Mouse (Mus musculus) layer of hippocampus, postnatal 36 days (tissue): ENCODE measurements around the gene Kras. TPM values are rescaled to one million over a fixed set of nuclear protein-coding genes. Genes with fewer than 3 reads are reported as not detected.
A peak's percentile ranks its signal among the peaks of the same experiment; 100 is the strongest.

Experiments
- DNase-seq, 2 experiments: peaks; one replicate each; pipeline ENCODE4 v3.0.0; 2022
- total RNA-seq, 2 experiments: library from RNA; stranded (reverse); gene quantifications; 2 replicates each; pipeline ENCODE4 v1.2.3; 2021

Gene Kras
- total RNA-seq, 2 experiments from 2014 or later = 74.0 to 74.2 TPM

DNA sequence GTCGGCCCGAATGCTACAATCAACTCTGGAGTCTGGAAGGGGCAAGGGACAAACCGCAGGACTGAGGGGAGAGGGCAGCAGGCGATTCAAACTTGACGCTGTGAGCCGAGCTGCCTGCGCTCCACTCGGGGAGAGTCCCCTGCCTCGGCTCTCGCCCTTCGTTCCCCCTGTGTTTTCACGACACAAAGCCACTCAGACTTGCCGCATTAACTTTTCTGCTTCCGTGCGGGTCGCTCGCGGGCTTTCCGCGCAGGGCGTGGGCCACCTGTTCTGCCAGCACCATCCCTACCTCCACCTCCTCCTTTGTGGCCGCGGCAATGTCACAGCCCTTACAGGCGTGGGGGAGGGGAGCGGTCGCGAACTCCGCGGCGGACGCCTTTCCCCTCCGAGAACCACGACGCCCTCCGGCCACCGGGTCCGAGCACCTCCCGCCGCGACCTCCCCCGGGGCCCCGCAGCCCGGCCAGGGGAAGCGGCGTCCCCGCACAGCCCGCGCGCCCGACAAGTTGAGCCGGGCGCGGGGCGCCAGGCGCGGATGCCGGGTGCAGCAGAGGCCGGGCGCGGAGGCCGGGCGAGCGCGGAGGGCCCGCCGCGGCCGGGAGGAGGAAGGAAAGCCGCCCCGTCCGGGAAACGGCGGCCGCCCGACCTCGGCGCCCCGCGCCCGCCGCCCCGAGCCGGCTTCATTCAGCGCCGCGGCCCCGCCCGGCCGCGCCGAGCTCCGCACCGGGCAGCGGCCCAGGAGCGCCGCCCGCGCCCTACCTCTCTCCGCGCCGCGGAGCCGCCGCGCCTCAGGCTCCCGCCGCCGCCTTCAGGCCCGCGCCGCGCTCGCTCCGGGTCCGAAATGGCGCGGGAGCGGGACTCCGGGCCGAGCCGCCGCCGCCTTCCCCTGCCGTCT, 501 bp downstream of the Kras start:
- peak; percentile 46 to 50 for DNase-seq

DNA sequence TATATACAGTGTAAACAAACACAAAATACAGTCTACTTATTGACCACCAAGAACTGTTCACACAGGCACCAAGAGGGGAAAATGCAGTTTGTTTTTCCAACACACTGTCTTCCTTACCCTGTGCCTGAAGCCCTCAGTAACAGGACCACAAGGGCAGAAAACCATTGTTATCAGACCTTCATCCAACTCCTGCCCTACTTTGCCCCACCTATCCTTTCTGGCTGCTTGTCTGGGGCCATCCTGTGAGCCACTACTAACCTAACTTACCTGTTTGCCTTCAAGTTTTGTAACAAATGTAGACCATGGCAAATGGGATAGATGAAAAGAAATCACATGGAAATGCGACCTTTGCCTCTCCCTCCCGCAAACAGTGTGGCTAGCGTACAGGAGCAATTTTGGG, 2.2 kb downstream of the Kras start:
- no peak for DNase-seq

- no peak for DNase-seq
Observed at GRCm38 (mm10) chr6:145246841-145247240, 3.2 kb downstream of the Kras start.

GRCm38 (mm10) chr6:145242521-145242920, 7.5 kb downstream of the Kras start:
- no peak for DNase-seq

- DNase-seq = no peak
Observed at GRCm38 (mm10) chr6:145240285-145240684, 9.8 kb downstream of the Kras start.

GRCm38 (mm10) chr6:145237148-145237547, 12.9 kb downstream of the Kras start:
- DNase-seq = no peak

- no peak for DNase-seq
Observed at GRCm38 (mm10) chr6:145235367-145235766, 14.7 kb downstream of the Kras start.

DNA sequence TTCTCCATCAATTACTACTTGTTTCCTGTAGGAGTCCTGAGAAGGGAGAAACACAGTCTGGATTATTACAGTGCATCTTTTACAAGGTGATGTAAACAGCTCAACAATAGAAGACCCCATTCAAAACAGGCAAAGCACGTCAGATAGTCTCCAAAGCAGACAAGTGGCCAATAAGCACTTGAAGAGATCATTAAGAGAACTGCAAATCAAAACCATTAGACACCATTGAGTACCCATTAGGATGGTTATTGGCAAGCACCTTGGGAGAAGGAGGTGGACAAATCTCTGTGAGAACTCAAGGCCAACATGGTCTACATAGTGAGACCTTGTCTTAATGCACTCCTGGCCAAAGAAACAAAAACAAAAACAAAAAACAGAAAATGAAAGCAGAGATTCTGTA, 15.6 kb downstream of the Kras start:
- no peak for DNase-seq

DNA sequence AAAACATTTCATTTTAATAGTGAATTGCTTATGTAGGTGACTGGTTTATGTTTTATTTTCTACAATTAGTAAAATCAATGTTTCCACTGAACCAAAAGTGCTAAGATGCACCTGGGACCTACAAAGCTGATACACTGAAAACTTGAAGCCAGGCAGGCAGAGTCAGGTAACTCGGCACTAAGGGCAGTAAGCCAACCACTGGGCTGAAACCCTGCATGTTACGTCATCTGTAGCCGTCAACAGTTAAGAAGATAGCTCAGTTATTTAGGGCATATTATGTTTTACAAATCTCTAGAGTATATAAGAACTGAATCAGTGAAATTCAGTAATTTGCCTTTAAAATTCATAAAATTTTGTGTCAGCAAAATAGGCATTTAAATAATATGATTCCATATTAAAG, 23.7 kb downstream of the Kras start:
- DNase-seq = no peak

- no peak for DNase-seq
Observed at GRCm38 (mm10) chr6:145224246-145224645, 25.8 kb downstream of the Kras start.

DNA sequence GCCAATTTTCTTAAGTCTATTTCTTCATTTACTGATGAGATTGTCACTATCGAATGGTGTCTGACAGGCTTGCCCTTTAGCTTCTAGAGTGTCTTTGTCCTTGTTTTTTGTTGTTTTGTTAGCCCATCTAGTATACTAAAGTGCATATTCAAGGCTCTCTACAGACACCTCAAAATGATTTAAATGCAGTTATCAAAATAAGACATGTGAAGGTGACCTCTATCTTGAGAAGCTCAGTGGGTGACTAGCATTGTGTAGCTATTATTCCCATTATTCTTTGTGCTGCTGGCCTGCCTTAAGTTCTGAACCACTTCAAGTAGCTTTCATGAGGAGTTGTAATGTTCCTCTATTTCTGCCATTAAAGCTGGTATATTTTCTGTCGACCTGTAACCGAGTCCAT, 34.2 kb downstream of the Kras start:
- DNase-seq = no peak

- DNase-seq = no peak
Observed at GRCm38 (mm10) chr6:145213916-145214315, 36.1 kb downstream of the Kras start.

DNA sequence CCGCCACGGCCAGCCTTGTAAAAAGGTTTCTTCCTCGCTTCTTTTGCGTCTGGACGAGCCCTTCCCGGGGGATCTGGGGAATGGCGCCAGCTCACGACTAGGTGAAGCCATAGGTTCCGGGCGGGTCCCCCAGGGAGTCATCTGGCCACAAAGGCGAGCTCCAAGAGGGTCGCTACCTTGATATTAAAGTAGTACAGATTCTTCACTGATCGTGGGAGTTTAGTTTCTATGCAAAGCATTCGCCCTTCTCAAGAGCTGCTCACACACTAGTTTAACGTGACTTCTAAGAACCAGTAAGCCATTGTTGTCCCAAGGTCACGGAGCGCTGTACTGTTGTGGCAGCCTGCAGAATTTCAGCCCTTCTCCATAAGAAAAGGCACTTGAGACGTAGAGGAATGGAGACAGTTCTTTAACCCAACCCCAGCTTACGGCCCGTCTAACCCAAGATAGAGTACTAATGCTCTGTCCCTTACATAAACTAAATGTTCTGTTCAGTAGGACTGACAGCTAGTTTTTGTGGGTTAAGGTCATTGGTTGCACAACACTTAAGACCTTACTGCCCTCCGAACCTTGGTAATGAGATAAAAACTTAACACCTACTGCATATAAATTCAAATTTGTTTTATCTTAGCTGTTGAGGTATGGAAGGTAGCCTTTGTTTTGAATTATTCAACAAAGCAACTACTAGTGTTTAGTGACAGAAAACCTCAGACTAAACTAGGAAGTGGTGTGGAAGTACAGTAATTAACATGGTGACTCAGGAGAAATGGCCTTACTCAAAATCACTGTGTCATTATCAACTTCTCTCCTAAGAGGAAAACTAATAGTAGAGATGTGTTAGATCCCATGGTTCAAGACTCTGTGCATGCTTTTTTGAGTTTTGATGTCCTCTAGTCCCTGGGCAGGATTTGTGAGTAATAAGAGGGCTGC, 38.4 kb downstream of the Kras start:
- DNase-seq = no peak

DNA sequence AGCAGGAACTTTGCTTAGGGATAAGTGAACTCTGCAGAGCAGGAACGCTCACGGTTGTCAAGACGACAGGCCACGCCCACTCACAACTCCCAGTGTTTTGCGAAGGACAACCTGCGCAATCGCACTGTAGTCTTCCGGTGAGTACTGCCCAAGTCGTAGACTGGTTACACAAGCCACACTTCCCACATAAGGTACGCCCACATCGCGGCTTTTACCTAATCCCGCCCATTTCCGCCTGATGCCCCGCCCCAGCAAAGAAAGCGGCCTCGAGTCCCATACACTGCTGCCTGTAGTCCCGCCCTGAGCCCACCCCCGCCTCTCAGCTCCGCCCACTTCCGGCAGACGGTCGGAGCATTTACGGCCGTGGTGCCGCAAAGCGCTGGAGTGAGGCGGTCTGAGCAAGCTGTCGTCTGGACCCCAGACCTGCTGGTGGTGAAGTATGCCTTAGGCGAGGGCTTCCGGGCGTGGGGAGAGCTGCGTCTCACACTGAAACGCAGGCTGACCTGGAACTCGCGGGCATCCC, 39.2 kb downstream of the Kras start, which contains the start of the genes Casc1 and Etfrf1:
Casc1 (minus strand) TSS at position 190 of the 523 bp plus-strand sequence.
Etfrf1 (plus strand) TSS at position 319 of the 523 bp plus-strand sequence.
- DNase-seq = peak; percentile 97 to 99

DNA sequence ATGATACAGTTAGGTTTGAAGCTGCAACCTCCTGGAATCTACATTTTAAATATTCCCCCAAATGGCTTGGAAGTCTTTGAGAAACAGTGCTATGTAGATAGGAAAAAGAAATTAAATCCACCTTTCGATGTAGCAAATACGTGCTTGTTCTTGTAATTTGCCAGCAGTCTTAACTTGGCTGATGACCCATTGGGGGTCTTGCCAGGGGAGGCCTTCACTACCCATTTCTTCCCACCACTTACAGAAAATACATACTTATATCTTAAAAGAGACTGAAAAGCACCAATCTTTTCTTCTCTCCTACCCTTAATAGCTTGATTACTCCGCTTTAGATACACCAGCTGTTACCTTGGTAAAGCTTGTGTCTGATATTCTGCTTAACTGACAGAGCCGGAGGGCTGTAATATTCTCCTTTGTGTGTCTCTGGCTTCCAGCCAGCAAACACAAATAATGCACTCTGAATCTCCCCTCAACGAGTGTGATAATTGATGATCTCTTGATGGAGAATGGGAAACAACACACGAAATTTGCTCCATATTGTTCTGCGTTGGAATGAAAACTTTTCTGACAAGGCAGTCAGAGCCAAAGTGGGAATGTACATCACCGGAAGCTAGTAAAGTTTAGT, 39.9 kb downstream of the Kras start:
- no peak for DNase-seq

GRCm38 (mm10) chr6:145205142-145205541, 44.9 kb downstream of the Kras start:
- no peak for DNase-seq

- no peak for DNase-seq
Observed at GRCm38 (mm10) chr6:145204440-145204839, 45.6 kb downstream of the Kras start.

DNA sequence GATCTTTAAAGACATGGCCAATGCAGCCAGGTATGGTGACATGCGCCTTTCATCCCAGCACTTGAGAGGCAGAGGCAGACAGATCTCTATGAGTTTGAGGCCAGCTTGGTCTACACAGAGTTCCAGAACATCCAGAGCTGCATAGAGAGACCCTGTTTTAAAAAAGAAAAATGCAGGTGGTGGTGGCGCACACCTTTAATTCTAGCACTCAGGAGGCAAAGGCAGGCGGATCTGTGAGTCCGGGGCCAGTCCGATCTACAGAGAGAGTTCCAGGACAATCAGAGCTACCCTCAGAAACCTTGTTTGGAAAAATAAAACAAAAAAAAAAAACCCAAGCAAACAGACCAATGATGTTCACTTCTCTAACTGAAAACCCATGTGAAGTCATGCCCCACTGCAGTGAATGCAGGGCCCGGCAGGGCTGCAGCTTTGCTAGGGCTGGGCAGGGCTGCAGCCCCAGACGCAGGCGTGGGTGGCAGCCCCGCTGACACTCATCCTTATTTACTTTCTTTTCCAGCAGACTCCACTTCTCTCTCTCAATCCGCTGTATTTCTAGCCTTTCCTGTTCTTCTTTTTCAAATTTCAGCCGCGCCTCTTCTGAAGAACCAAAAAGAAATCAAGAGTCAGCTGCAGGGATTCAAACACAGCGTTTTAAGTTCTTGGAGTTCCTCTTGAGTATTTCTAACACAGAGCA, 47.5 kb downstream of the Kras start:
- DNase-seq = no peak

- no peak for DNase-seq
Observed at GRCm38 (mm10) chr6:145197949-145198686, 51.9 kb downstream of the Kras start.

- no peak for DNase-seq
Observed at GRCm38 (mm10) chr6:145193446-145193845, 56.6 kb downstream of the Kras start.

- DNase-seq = no peak
Observed at GRCm38 (mm10) chr6:145193038-145193437, 57.0 kb downstream of the Kras start.
